Mouse (Mus musculus) mature B cell (primary cell): ENCODE measurements around the gene Gramd1a.

Experiments used
- in situ Hi-C: fragments of 300-500 bp; cut with MboI; formaldehyde crosslinking; loops from 2 replicates; pipeline ENCODE4 v1.14.3; 2019

Gene Gramd1a

GRCm38 (mm10) chr7:31155296-31156033, at the start of gene Gramd1a:
Gene Gramd1a, minus strand, starts transcription at chr7:31155896.
- in situ Hi-C loops = no loop called here

- in situ Hi-C loops = no loop called here
These were observed 40.1 kb upstream of the Gramd1a start for GRCm38 (mm10) chr7:31195591-31196307.

GRCm38 (mm10) chr7:31184711-31185110, 29.0 kb upstream of the Gramd1a start:
- in situ Hi-C loops = no loop called here

GRCm38 (mm10) chr7:31182863-31183262, 27.2 kb upstream of the Gramd1a start:
- in situ Hi-C loops = no loop called here

GRCm38 (mm10) chr7:31176886-31177763, 21.4 kb upstream of the Gramd1a start:
- in situ Hi-C loops = loop anchor here (5.0 kb wide), 1 partner anchor 45 kb away; no protein-coding TSS in a partner anchor

GRCm38 (mm10) chr7:31175096-31175495, 19.4 kb upstream of the Gramd1a start:
- in situ Hi-C loops = loop anchor here (5.0 kb wide), 1 partner anchor 43 kb away; no protein-coding TSS in a partner anchor

GRCm38 (mm10) chr7:31174466-31174865, 18.8 kb upstream of the Gramd1a start:
- in situ Hi-C loops = no loop called here

GRCm38 (mm10) chr7:31172238-31172637, 16.5 kb upstream of the Gramd1a start:
- in situ Hi-C loops = no loop called here

- in situ Hi-C loops = no loop called here
These were observed 14.8 kb upstream of the Gramd1a start for GRCm38 (mm10) chr7:31170520-31170919.

GRCm38 (mm10) chr7:31168412-31168811, 12.7 kb upstream of the Gramd1a start:
- in situ Hi-C loops = no loop called here

GRCm38 (mm10) chr7:31164748-31165147, 9.1 kb upstream of the Gramd1a start:
- in situ Hi-C loops = no loop called here

GRCm38 (mm10) chr7:31163666-31164577, 8.2 kb upstream of the Gramd1a start:
- in situ Hi-C loops = no loop called here

- in situ Hi-C loops = no loop called here
These were observed 6.6 kb upstream of the Gramd1a start for GRCm38 (mm10) chr7:31162324-31162723.

GRCm38 (mm10) chr7:31161831-31162230, 6.1 kb upstream of the Gramd1a start:
- in situ Hi-C loops = no loop called here

- in situ Hi-C loops = no loop called here
These were observed 5.5 kb upstream of the Gramd1a start for GRCm38 (mm10) chr7:31161246-31161645.

GRCm38 (mm10) chr7:31160763-31161162, 5.1 kb upstream of the Gramd1a start:
- in situ Hi-C loops = no loop called here

- in situ Hi-C loops = no loop called here
These were observed 585 bp upstream of the Gramd1a start for GRCm38 (mm10) chr7:31156034-31156928.

GRCm38 (mm10) chr7:31153536-31154320, 2.0 kb downstream of the Gramd1a start:
- in situ Hi-C loops = no loop called here
